Mouse (Mus musculus): ENCODE data around the gene 4930564D02Rik.
A peak's percentile ranks its signal among the peaks of the same experiment; 100 is the strongest.

Gene 4930564D02Rik

GRCm38 (mm10) chr3:105113859-105114258 lies 47.2 kb downstream of the 4930564D02Rik start:
- DNase-seq (ENCODE audit: low spot score), result no peak

DNA sequence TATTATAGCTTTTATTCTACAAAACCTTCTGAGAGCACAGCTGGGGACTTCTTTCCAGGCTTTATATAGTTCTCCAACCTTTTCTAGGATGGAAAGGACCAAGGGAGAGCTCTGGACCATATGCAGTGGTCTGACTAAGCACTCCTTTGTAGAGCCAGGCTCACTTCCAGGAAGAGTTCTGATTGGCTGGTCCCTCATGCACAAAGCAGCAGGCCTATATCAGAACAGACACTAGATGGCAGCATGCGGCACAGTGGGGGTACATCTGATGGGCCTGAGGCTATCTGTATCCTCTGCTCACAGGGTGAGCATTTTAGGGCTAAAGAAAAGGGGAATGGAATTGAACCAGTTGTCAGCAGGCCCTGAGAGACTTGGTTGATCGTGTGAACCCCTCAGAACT lies 47.6 kb downstream of the 4930564D02Rik start:
- peak; percentile 17 for DNase-seq (ENCODE audit: low spot score)

GRCm38 (mm10) chr3:105116596-105116995 lies 50.0 kb downstream of the 4930564D02Rik start:
- DNase-seq (ENCODE audit: low spot score), result no peak

DNA sequence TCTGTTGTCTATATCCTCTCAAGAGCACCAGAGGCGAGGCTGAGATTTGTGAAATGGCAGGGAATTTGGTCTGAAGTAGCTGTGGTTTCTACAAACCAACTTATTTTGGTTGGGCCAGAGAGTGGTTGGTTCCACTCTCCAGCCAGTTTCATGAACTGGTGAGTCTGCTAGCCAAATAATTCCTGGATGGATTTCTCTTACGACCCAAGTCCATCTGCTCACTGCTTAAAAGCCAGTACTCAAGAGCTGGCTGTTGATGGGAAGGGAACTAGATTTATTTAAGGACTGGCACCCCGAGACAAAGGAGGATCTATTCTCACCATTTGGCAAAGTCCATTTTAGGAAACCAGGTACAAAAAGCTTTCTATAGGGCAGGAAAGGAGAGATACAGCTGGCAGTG lies 57.1 kb downstream of the 4930564D02Rik start:
- no peak for DNase-seq (ENCODE audit: low spot score)

DNA sequence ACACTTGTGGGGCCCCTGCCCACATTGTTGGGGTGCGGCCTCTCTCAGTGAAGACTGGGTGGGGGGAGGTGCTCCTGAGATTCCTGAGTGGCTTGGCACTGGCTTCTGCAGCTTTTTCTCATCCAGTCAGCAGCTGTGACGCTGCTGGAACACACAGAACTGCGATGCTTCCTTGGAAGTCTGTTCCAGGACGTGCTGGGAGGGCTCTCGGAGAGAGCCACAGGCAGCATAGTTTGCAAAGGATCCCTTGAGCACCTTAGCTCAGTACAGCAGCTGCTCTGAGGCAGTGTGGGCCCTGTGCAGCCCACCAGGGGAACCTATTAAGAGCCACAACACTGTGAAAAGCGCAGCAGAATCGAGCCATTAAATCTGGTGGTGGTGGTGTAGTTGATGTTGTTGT lies 61.2 kb downstream of the 4930564D02Rik start:
- no peak for DNase-seq (ENCODE audit: low spot score)
